Mouse (Mus musculus): ENCODE measurements at regions not wholly inside any gene's neighbourhood (a gene's known extent, or its start where the extent isn't known, plus 50 kb on each side); places are given as distances from the start of the nearest gene placed in this dataset.

DNA sequence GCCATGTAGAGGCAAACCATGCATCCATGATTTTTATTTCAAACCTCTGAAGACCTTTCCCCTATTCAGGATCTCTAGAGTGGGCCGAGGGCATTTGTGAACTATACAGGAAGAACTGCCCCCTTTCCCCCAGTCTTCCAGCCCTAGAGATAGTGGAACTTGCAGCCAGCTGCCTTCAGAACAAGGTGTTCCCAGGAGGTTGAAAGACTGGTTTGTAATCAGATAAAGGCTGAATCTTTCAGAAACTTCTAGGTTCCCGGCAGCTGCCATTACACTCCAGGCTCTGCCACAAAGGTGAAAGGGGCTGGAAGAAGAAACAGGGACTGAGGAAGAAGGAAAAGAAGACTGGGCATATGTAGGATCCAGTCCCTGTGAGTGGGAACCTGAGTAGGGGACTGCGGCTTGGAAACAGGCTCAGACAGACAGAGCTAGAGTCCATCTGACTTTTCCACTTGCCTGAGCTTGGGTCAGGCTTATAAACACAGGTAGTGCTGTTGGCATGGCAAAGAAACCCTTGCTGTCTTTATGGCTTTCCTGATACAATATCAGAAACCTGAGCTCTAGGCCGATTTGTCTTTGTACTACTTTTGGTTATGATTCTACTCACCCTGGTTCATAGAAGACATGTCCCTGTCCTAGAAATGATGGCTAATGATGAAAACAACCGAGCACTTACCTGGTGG lies 1153.9 kb upstream of the A1bg start:
- DNase-seq (ENCODE audit: low spot score in 2 of 2): no peak

DNA sequence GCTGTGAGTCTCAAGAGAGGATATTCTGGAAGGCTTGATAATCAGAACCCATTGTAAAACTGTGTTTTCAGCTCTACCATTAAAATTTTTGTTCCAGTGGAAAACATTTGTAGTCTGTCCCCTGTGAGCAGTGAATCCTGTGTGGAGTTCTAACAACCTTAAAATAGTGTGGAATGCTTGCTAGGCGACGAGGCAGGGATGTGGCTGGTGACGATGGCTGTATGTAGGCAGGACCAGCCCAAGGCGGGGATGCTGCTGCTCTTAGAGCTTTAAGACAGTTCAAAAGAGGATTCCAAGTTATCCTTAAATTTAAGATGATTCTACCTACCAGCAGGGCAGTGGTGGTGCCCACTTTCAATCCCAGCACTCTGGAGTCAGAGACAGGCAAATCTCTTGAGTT lies 1151.9 kb upstream of the A1bg start:
- DNase-seq (ENCODE audit: low spot score in 2 of 2): no peak

- DNase-seq (ENCODE audit: low spot score in 2 of 2): no peak
These were observed 1150.8 kb upstream of the A1bg start for GRCm38 (mm10) chr15:62073595-62073994.

DNA sequence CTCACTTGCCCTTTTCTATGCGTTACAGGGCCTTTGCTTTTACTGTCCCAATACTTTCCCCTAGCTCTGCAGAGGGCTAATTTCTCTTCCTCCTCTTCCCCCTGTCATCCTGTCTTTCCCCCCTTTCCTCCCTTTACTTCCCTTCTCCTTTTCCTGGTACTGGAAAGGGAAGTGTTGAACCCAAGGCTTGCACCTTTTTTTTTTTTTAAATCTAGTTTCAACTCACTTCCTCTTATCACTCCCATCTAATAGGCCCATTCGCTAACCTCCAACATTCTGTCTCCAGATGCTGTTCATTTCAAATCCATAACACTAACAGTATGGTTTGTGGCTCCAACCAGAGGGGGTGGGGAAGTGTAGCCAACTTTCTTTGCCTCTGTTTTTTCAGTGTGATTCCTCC lies 1148.5 kb upstream of the A1bg start:
- no peak for DNase-seq (ENCODE audit: low spot score in 2 of 2)

DNA sequence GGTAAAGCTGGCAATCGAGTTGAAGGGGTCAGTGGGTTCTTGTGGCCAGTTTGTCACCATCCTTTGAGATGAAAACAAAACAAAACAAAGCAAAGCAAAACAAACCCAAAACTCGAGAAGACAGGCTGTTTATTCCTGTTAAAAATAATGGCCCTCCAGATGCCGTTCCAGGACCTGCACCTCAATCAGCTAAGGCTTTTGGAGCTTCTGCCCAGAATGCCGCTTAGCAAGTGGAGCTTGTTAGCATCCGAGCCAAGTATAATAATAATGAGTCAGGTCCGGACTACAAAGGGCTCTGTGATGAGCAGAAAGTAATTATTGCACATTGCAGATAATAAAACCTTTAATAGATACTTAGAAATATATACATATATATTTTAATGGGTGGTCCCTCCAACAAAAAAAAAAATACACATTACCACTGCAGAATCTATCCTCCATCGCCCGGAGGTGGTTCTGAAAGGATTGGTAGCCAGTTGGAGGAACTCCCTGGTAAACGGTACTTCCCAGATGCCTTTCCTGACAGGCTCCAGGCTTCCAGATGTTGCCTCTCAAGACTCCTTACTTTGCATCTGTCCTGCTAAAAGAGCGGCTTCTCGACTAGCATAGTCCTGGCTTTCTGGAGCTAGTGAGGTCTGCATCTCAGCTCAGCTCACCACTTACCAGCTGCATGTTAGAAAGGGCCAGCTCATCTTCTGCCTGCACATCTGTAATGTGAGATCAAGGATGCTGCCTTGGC lies 1145.8 kb upstream of the A1bg start:
- no peak for DNase-seq (ENCODE audit: low spot score in 2 of 2)

DNA sequence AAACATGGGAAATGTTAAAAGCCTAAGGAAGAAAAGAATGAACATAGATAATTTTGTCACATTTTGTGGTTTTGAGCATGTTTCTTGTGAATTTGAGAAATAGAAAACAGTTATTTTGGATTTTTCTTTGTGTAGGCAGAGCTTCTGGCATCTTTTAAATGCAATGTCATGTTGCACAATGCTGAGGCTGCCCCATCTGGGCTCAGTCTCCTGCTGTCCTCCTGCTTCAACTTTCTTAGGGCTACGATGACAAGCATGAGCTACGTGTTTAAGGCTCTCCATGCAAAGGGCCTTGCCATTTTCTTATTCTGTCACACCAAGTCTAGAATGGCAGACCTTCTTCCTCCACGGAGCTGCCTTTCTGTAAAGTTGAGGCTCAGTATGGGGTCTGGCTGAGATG lies 1141.6 kb upstream of the A1bg start:
- DNase-seq (ENCODE audit: low spot score in 2 of 2): no peak

DNA sequence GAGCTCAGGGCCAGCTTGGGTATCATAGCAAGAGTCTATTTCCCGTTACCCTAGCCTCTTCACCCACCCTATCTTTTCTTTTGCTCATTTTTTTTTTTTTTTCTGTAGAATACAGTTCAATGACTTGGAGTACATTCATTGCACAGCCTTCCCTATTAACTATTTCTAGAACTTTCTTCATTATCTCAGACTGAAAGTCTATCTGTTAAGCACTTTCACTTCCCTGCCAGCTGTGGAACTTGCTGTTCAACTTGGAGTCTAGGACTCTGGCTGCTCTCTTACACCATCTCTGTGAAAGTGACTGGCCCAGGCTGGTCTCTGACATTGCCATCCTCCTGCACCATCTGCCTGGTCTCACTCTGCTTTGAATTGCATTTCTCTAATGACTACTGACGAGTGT lies 1134.6 kb upstream of the A1bg start:
- no peak for DNase-seq (ENCODE audit: low spot score in 2 of 2)

GRCm38 (mm10) chr15:62056889-62057288 lies 1134.1 kb upstream of the A1bg start:
- no peak for DNase-seq (ENCODE audit: low spot score in 2 of 2)

GRCm38 (mm10) chr15:62056401-62056800 lies 1133.6 kb upstream of the A1bg start:
- no peak for DNase-seq (ENCODE audit: low spot score in 2 of 2)

GRCm38 (mm10) chr15:62055011-62055410 lies 1132.2 kb upstream of the A1bg start:
- no peak for DNase-seq (ENCODE audit: low spot score in 2 of 2)

- DNase-seq (ENCODE audit: low spot score in 2 of 2): no peak
These were observed 1130.8 kb upstream of the A1bg start for GRCm38 (mm10) chr15:62053420-62054239.

DNA sequence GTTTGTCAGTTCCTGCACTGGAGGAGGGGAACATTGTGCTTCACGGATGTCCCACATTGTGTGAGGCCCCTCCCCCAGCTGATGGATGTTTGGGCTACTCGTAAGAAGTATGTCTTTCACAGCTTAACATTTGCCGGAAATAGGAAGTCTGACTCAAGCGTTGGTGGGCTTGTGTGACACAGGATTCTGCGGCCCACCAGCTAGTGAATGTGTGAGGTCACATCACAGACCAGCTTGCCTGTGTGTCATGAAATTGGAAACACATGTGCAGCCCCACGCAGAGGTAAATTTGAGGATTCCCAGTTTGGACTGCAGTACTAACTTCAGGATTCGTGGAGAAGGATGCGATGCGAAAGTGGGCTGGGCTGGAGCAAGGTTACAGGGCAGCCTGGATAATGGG lies 1126.6 kb upstream of the A1bg start:
- DNase-seq (ENCODE audit: low spot score in 2 of 2): no peak

- no peak for DNase-seq (ENCODE audit: low spot score in 2 of 2)
These were observed 1126.2 kb upstream of the A1bg start for GRCm38 (mm10) chr15:62048981-62049380.

GRCm38 (mm10) chr15:62046276-62046675 lies 1123.5 kb upstream of the A1bg start:
- DNase-seq (ENCODE audit: low spot score in 2 of 2): no peak

DNA sequence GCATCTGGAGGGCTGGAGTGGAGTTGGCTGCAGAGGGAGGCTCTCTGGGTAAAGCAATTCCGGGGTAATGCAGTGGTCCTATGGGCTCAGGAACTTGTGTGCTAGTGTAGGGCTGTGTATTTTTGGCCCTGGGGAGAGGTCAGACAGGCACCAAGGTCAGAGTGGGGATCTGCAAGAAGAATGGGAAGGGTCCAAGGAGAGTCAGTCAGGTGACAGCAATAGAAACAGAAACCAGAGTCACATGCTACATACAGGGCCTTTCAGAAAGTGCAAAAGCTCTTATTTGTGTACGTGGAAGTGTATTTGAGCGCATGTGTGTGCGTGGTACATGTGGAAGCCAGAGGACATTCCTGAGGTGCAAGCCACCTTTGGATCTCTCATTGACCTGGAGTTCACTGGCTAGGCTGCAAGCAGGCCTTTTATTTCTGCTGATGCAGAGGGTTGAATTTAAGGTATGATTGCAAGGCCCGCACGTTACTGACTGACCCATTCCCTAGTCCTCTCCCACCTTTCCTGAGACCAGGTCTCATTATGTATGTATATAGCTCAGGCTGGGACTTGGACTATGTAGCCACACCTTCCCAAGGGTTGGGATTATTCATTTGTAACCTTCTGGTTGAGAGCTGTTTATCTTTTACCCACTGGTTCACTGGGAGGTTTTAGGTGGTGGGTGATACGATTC lies 1122.0 kb upstream of the A1bg start:
- no peak for DNase-seq (ENCODE audit: low spot score in 2 of 2)

DNA sequence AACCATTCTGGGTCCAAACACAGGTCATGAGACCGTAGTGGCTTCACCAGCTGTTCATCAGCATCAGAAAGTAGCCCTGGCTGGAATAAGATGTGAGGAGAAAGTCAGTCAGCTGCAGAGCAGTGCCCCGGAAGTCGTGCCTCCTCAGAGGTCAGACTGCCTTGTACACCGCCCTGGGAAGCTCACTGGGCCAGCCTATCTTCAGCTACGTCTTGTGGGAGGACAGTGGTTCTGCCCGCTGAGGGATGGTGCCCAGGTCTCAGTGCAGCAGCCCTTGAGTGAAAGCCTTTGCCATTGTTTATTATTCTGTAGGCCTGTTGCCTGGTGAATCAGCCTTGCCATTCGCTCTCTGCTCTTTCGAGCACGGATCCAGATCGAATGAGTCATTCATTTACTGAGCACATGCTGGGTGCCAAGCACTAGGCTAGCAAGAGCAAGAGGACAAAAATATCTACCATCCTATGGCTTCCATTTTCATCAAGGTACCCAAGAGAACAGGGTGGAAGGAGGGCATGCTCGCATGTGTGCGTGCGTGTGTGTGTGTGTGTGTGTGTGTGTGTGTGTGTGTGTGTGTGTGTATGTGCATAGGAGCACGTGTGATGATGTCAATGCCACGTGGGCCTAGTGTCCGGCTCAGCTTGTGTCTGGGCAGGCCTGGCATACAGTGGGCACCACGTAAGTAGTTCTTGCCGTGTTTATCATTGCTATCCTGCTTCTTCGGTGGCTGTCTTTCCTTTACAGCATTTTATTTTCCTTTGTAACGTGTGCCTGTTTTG lies 1121.0 kb upstream of the A1bg start:
- DNase-seq (ENCODE audit: low spot score in 2 of 2): peak; percentile 42

DNA sequence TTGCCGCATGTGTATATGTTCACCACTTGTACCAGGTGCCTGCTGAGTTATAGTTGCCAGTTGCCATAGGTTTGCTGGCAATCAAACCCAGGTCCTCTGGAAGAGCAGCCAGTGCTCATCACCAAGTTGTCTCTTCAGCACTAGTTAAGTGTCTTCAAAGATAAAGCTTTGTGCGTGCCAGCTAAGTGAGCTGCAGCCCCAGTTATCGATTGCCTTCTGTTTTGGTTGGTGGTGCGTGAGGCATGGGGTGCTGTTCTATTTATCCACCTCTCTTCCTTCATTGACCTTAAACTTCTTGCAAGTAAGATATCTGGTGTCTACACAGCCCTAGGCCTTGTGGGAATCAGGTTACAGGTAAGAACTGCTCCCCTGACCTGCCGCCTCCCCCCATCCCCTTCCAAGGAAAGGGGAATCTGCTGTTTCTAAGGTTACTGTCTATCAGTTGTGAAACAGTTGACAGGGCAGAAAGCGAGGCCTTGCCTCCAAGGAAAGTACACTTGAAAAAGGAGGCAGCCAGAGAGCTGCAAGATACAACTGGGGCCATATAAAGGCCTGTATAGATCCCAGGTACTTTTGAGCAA lies 1120.2 kb upstream of the A1bg start:
- no peak for DNase-seq (ENCODE audit: low spot score in 2 of 2)
